Mouse (Mus musculus): ENCODE data around the gene Ftsj3.

- TF ChIP-seq CTCF (IDR thresholded peaks at IDR 0.05; ENCODE audit: borderline replicate concordance, control insufficient read depth, extremely low read depth, insufficient read depth, low read length, poor library complexity), result 0 out of 2 replicates have a peak, but pooled peaks have one; percentile 35
- peak; percentile 82 for TF ChIP-seq POLR2A (IDR thresholded peaks at IDR 0.05; ENCODE audit: control insufficient read depth, extremely low read depth, insufficient read depth, low read length, poor library complexity)
These were observed 39.8 kb downstream of the Ftsj3 start, which contains the start of gene Ccdc47 for GRCm38 (mm10) chr11:106215927-106216729.
